Mouse (Mus musculus): ENCODE results near the gene Wdr89.
"Not testable (repeated sequence)": the region's sequence is repeated elsewhere in the genome, so short reads cannot be mapped to it uniquely, and the experiment has no call there.

Gene Wdr89

GRCm38 (mm10) chr12:75669258-75670106 lies at the start of gene Wdr89:
TSS of gene Wdr89 (minus strand) at chr12:75669537.
- peak; percentile 96 to 98 for DNase-seq (ENCODE audit: low spot score in 2 of 2)

GRCm38 (mm10) chr12:75713596-75713995 lies 44.3 kb upstream of the Wdr89 start:
- DNase-seq (ENCODE audit: low spot score in 2 of 2): no peak

- DNase-seq (ENCODE audit: low spot score in 2 of 2): not testable (repeated sequence)
Measured at GRCm38 (mm10) chr12:75712905-75713304, 43.6 kb upstream of the Wdr89 start.

- DNase-seq (ENCODE audit: low spot score in 2 of 2): no peak
Measured at GRCm38 (mm10) chr12:75710596-75711376, 41.4 kb upstream of the Wdr89 start.

GRCm38 (mm10) chr12:75709506-75709905 lies 40.2 kb upstream of the Wdr89 start:
- no peak for DNase-seq (ENCODE audit: low spot score in 2 of 2)

- DNase-seq (ENCODE audit: low spot score in 2 of 2): no peak
Measured at GRCm38 (mm10) chr12:75706670-75707069, 37.3 kb upstream of the Wdr89 start.

- DNase-seq (ENCODE audit: low spot score in 2 of 2): no peak
Measured at GRCm38 (mm10) chr12:75702739-75703122, 33.4 kb upstream of the Wdr89 start.

GRCm38 (mm10) chr12:75702084-75702738 lies 32.9 kb upstream of the Wdr89 start:
- DNase-seq (ENCODE audit: low spot score in 2 of 2): no peak

GRCm38 (mm10) chr12:75701173-75702083 lies 32.1 kb upstream of the Wdr89 start:
- DNase-seq (ENCODE audit: low spot score in 2 of 2): no peak

GRCm38 (mm10) chr12:75698692-75699091 lies 29.4 kb upstream of the Wdr89 start:
- no peak for DNase-seq (ENCODE audit: low spot score in 2 of 2)

- not testable (repeated sequence) for DNase-seq (ENCODE audit: low spot score in 2 of 2)
Measured at GRCm38 (mm10) chr12:75695845-75696244, 26.5 kb upstream of the Wdr89 start.

- DNase-seq (ENCODE audit: low spot score in 2 of 2): no peak
Measured at GRCm38 (mm10) chr12:75689003-75689402, 19.7 kb upstream of the Wdr89 start.

GRCm38 (mm10) chr12:75687314-75687713 lies 18.0 kb upstream of the Wdr89 start:
- no peak for DNase-seq (ENCODE audit: low spot score in 2 of 2)

GRCm38 (mm10) chr12:75684026-75684425 lies 14.7 kb upstream of the Wdr89 start:
- DNase-seq (ENCODE audit: low spot score in 2 of 2): not testable (repeated sequence)

GRCm38 (mm10) chr12:75683598-75683997 lies 14.3 kb upstream of the Wdr89 start:
- no peak for DNase-seq (ENCODE audit: low spot score in 2 of 2)

GRCm38 (mm10) chr12:75682842-75683241 lies 13.5 kb upstream of the Wdr89 start:
- no peak for DNase-seq (ENCODE audit: low spot score in 2 of 2)

GRCm38 (mm10) chr12:75681101-75681500 lies 11.8 kb upstream of the Wdr89 start:
- DNase-seq (ENCODE audit: low spot score in 2 of 2): no peak

GRCm38 (mm10) chr12:75678393-75678792 lies 9.1 kb upstream of the Wdr89 start:
- DNase-seq (ENCODE audit: low spot score in 2 of 2): no peak

GRCm38 (mm10) chr12:75672630-75673029 lies 3.3 kb upstream of the Wdr89 start:
- no peak for DNase-seq (ENCODE audit: low spot score in 2 of 2)

GRCm38 (mm10) chr12:75671759-75672315 lies 2.5 kb upstream of the Wdr89 start:
- no peak for DNase-seq (ENCODE audit: low spot score in 2 of 2)

GRCm38 (mm10) chr12:75670611-75671010 lies 1.3 kb upstream of the Wdr89 start:
- DNase-seq (ENCODE audit: low spot score in 2 of 2): no peak

Measured in frontal cortex, postnatal 25 days (tissue).